ENCODE assay signal across 13 mouse cellular contexts in genomic region chr10:39597116-39597791, GRCm38 (mm10). TPM values are rescaled to one million over a fixed set of nuclear protein-coding genes. Genes with fewer than 3 reads are reported as not detected.
DNase-seq lines count a peak whose midpoint lies in the region; ATAC-seq and TF ChIP-seq lines count a peak whose summit lies in the region.
"Had no signal": no experiment of that assay in that cellular context is flagged by ENCODE, and none has a peak within 500 bp of the region (broad histone marks: within the 10 kb centered on the region; RNA-seq: fewer than 3 reads in every experiment).

No protein-coding gene starts in this region.

- no peak for TF ChIP-seq CTCF in brain, embryonic 14.5 days (IDR thresholded peaks at IDR 0.05; ENCODE audit: borderline replicate concordance, extremely low read depth, insufficient read depth, insufficient read length)
- no peak for TF ChIP-seq CTCF in thymus, adult 2 months (IDR thresholded peaks at IDR 0.05; ENCODE audit: borderline replicate concordance, control insufficient read depth, extremely low read depth, insufficient read depth, low read length, poor library complexity)

- no peak overlapping the region for H3K4me2 ChIP-seq in hindbrain, embryonic 13.5 days
- no peak overlapping the region for H3K4me2 ChIP-seq in hindbrain, embryonic 14.5 days (replicated peaks)
- no peak overlapping the region for H3K4me2 ChIP-seq in midbrain, embryonic 16.5 days (ENCODE audit: low read length)

- H3K27ac ChIP-seq in hindbrain, embryonic 13.5 days: peak overlapping the region; percentile 85
- H3K27ac ChIP-seq in hindbrain, embryonic 10.5 days: no peak overlapping the region
- H3K27ac ChIP-seq in hindbrain, embryonic 14.5 days: peak overlapping the region; percentile 70
- H3K27ac ChIP-seq in midbrain, embryonic 16.5 days (ENCODE audit: low read length): peak overlapping the region; percentile 73
- no peak overlapping the region for H3K27ac ChIP-seq in thymus, adult 2 months (ENCODE audit: control insufficient read depth, insufficient read depth, low read length)
- H3K27ac ChIP-seq: heart, embryonic 10.5 days had no signal

- peak overlapping the region; percentile 30; the same call in 1 of the 2 replicates for H3K9ac ChIP-seq in hindbrain, embryonic 13.5 days
- H3K9ac ChIP-seq in hindbrain, embryonic 14.5 days: peak overlapping the region; percentile 20; the same call in 1 of the 2 replicates
- H3K9ac ChIP-seq in midbrain, embryonic 16.5 days (ENCODE audit: low read depth, low read length): peak overlapping the region; percentile 44; the same call in 1 of the 2 replicates

- no peak overlapping the region for H3K4me3 ChIP-seq in hindbrain, embryonic 13.5 days
- no peak overlapping the region for H3K4me3 ChIP-seq in hindbrain, embryonic 10.5 days
- no peak overlapping the region for H3K4me3 ChIP-seq in hindbrain, embryonic 14.5 days (replicated peaks; ENCODE audit: low read length)
- H3K4me3 ChIP-seq in midbrain, embryonic 16.5 days (ENCODE audit: low read depth, low read length): no peak overlapping the region
- no peak overlapping the region for H3K4me3 ChIP-seq in thymus, adult 2 months (ENCODE audit: control insufficient read depth, insufficient read depth, low read length)
- H3K4me3 ChIP-seq: heart, embryonic 10.5 days had no signal

- TF ChIP-seq POLR2A in brain, embryonic 14.5 days (IDR thresholded peaks at IDR 0.05; ENCODE audit: borderline replicate concordance, extremely low read depth, insufficient read depth, insufficient read length, poor library complexity, severe bottlenecking): no peak
- no peak for TF ChIP-seq POLR2A in thymus, adult 2 months (IDR thresholded peaks at IDR 0.05; ENCODE audit: control insufficient read depth, extremely low read depth, insufficient read depth, low read length, poor library complexity)

- 34% methylated on average over 9 of the region's 9 CpGs for WGBS in hindbrain, embryonic 13.5 days
- 61% methylated on average over 9 of the region's 9 CpGs for WGBS in hindbrain, embryonic 10.5 days
- 31% methylated on average over 9 of the region's 9 CpGs for WGBS in hindbrain, embryonic 14.5 days
- 26% methylated on average over 9 of the region's 9 CpGs for WGBS in midbrain, embryonic 16.5 days
- WGBS in thymus, adult 2 months: 89% methylated on average over 9 of the region's 9 CpGs

- peaks cover 12% of the 10 kb centered on the region for H3K9me3 ChIP-seq in hindbrain, embryonic 13.5 days
- H3K9me3 ChIP-seq in hindbrain, embryonic 10.5 days: peaks cover 16% of the 10 kb centered on the region
- peaks cover 9% of the 10 kb centered on the region; the same call in 1 of the 2 replicates for H3K9me3 ChIP-seq in hindbrain, embryonic 14.5 days (ENCODE audit: control insufficient read depth, low read length)
- H3K9me3 ChIP-seq in midbrain, embryonic 16.5 days (replicated peaks; ENCODE audit: control insufficient read depth, low read length, poor library complexity, severe bottlenecking): 0 out of 2 replicates have a peak, but pooled peaks cover 4% of the 10 kb centered on the region

- DNase-seq in hindbrain, embryonic 10.5 days (ENCODE audit: low spot score): no peak
- DNase-seq in brain, embryonic 14.5 days (ENCODE audit: low read depth): peak; percentile 64
- DNase-seq in hindbrain, embryonic 14.5 days (ENCODE audit: low spot score): no peak
- no peak for DNase-seq in heart, adult 11 months
- DNase-seq in thymus, adult 2 months: no peak
- no peak for DNase-seq in kidney, postnatal 14 days
- DNase-seq: adrenal gland, postnatal 25 days; gastrocnemius, postnatal 10 days; lung, postnatal 10 days; right cerebral cortex, postnatal 4 days had no signal

- ATAC-seq in hindbrain, embryonic 13.5 days (ENCODE audit: low FRiP score): peak; percentile 60
- ATAC-seq in hindbrain, embryonic 14.5 days (ENCODE audit: low FRiP score): peak; percentile 50
- ATAC-seq in midbrain, embryonic 16.5 days: peak; percentile 66

- no peaks in the 10 kb centered on the region for H3K36me3 ChIP-seq in hindbrain, embryonic 13.5 days
- H3K36me3 ChIP-seq in hindbrain, embryonic 10.5 days: 0 out of 2 replicates have a peak, but pooled peaks cover 4% of the 10 kb centered on the region
- H3K36me3 ChIP-seq in hindbrain, embryonic 14.5 days (replicated peaks; ENCODE audit: control insufficient read depth, insufficient read depth): no peaks in the 10 kb centered on the region
- no peaks in the 10 kb centered on the region for H3K36me3 ChIP-seq in midbrain, embryonic 16.5 days (ENCODE audit: control insufficient read depth, insufficient read depth, low read length)
- no peaks in the 10 kb centered on the region for H3K36me3 ChIP-seq in thymus, adult 2 months (ENCODE audit: control insufficient read depth, insufficient read depth, low read length)

- H3K27me3 ChIP-seq in hindbrain, embryonic 13.5 days: no peaks in the 10 kb centered on the region
- no peaks in the 10 kb centered on the region for H3K27me3 ChIP-seq in hindbrain, embryonic 10.5 days (ENCODE audit: insufficient read depth, poor library complexity, severe bottlenecking)
- H3K27me3 ChIP-seq in hindbrain, embryonic 14.5 days (ENCODE audit: control insufficient read depth, insufficient read depth, low read length): no peaks in the 10 kb centered on the region
- no peaks in the 10 kb centered on the region for H3K27me3 ChIP-seq in midbrain, embryonic 16.5 days (ENCODE audit: control insufficient read depth, insufficient read depth, low read depth, low read length)
- H3K27me3 ChIP-seq in thymus, adult 2 months (ENCODE audit: control insufficient read depth, insufficient read depth, low read length): no peaks in the 10 kb centered on the region

- H3K4me1 ChIP-seq in hindbrain, embryonic 13.5 days (replicated peaks): peaks cover 27% of the 10 kb centered on the region
- peaks cover 25% of the 10 kb centered on the region for H3K4me1 ChIP-seq in hindbrain, embryonic 10.5 days (replicated peaks)
- H3K4me1 ChIP-seq in hindbrain, embryonic 14.5 days (replicated peaks; ENCODE audit: control insufficient read depth, insufficient read depth, low read length): peaks cover 23% of the 10 kb centered on the region
- peaks cover 22% of the 10 kb centered on the region for H3K4me1 ChIP-seq in midbrain, embryonic 16.5 days (ENCODE audit: control insufficient read depth, insufficient read depth, low read length)
- peaks cover 4% of the 10 kb centered on the region for H3K4me1 ChIP-seq in thymus, adult 2 months (replicated peaks; ENCODE audit: control insufficient read depth, insufficient read depth, low read length)

RNA-seq across cellular contexts. Expression of gene Traf3ip2, which starts 15.5 kb away (rescaled TPM):
- 8.6 TPM in 2 replicates for polyA plus RNA-seq in hindbrain, embryonic 13.5 days (2015; fragmentation: Nextera tagmentation; extraction: Ambion mirVana)
- 8.3 and 8.8 TPM in 2 replicates for polyA plus RNA-seq in hindbrain, embryonic 10.5 days (2016; fragmentation: Nextera tagmentation; extraction: Ambion mirVana)
- 2.8 TPM in 2 replicates for polyA plus RNA-seq in brain, embryonic 14.5 days (2012; rRNA removed)
- polyA plus RNA-seq in hindbrain, embryonic 14.5 days (2014; fragmentation: Nextera tagmentation; extraction: Ambion mirVana): 8.3 and 10.1 TPM in 2 replicates
- 5.2 and 6.7 TPM in 2 replicates for polyA plus RNA-seq in midbrain, embryonic 16.5 days (2015; fragmentation: Nextera tagmentation; extraction: Ambion mirVana)
- polyA plus RNA-seq in thymus, adult 2 months (2012; rRNA removed): 20.4 and 21.3 TPM in 2 replicates

Comparison
In these comparisons a context has a peak if more than half of its experiments do, and no peak if none do; other contexts are left out.
1. H3K27ac ChIP-seq: peak in hindbrain, embryonic 13.5 days (single experiment), hindbrain, embryonic 14.5 days (single experiment) and midbrain, embryonic 16.5 days (single experiment); none in hindbrain, embryonic 10.5 days (single experiment) and thymus, adult 2 months (single experiment).
2. Peak in every context shown above with its lines, with median percentiles within 50 percentile points of each other: ATAC-seq and H3K9ac ChIP-seq.